Mouse (Mus musculus) midbrain, embryonic 13.5 days (tissue): ENCODE measurements at regions not wholly inside any gene's neighbourhood (a gene's known extent, or its start where the extent isn't known, plus 50 kb on each side); places are given as distances from the start of the nearest gene placed in this dataset.

Source experiments
- ATAC-seq: fragments of 200-750 bp; cut with Nextera tagmentation; 2 replicates; pipeline ENCODE4 v1.8.0; 2017; ENCODE audit warnings: mild to moderate bottlenecking, moderate TSS enrichment, moderate library complexity
- H3K27ac ChIP-seq: fragments of 300-500 bp; sonication (generic); 2 replicates; pipeline ENCODE4 v1.5.1; 2015; ENCODE audit warnings: inconsistent platforms, mild to moderate bottlenecking, moderate library complexity
- H3K27me3 ChIP-seq: fragments of 300-500 bp; sonication (generic); 2 replicates; pipeline ENCODE4 v1.6.1; 2015; ENCODE audit warnings: mild to moderate bottlenecking, inconsistent platforms
- H3K36me3 ChIP-seq: fragments of 300-500 bp; sonication (generic); 2 replicates; pipeline ENCODE4 v1.6.1; 2015; ENCODE audit warnings: mild to moderate bottlenecking, inconsistent platforms
- H3K4me1 ChIP-seq: fragments of 300-500 bp; sonication (generic); replicated peaks from 2 replicates; pipeline ENCODE4 v1.6.1; 2015; ENCODE audit warnings: inconsistent platforms
- H3K4me2 ChIP-seq: fragments of 300-500 bp; sonication (generic); replicated peaks from 2 replicates; pipeline ENCODE4 v1.6.1; 2015; ENCODE audit warnings: moderate library complexity, mild to moderate bottlenecking, inconsistent platforms
- H3K4me3 ChIP-seq: fragments of 300-500 bp; sonication (generic); replicated peaks from 2 replicates; pipeline ENCODE4 v1.5.1; 2015; ENCODE audit warnings: mild to moderate bottlenecking, inconsistent platforms
- H3K9ac ChIP-seq: fragments of 300-500 bp; sonication (generic); replicated peaks from 2 replicates; pipeline ENCODE4 v1.6.1; 2015; ENCODE audit warnings: mild to moderate bottlenecking, inconsistent platforms
- H3K9me3 ChIP-seq: fragments of 300-500 bp; sonication (generic); 2 replicates; pipeline ENCODE4 v1.6.1; 2016; ENCODE audit warnings: mild to moderate bottlenecking, inconsistent platforms
- WGBS: fragments of 180-500 bp; shearing (Covaris S2); methylation state at CpG from one replicate; pipeline ENCODE4 v1.1.7; 2015; 5-methylcytosine and 5-hydroxymethylcytosine counted together

- Histone ChIP-seq H3K9ac (no peak overlapping the region), H3K27me3 (no peaks in the 10 kb centered on the region), H3K36me3 (no peaks in the 10 kb centered on the region), H3K9me3 (no peaks in the 10 kb centered on the region), H3K4me2 (no peak overlapping the region), H3K4me1 (no peaks in the 10 kb centered on the region), H3K27ac (no peak overlapping the region), H3K4me3 (no peak overlapping the region)
- 85% methylated on average over 3 of the region's 3 CpGs for WGBS
- no peak for ATAC-seq
Measured at GRCm38 (mm10) chr1:81897241-81897640, 335.7 kb upstream of the Gm9747 start.

GRCm38 (mm10) chr1:81900843-81901242 is 332.1 kb upstream of the Gm9747 start:
- WGBS, result 75% methylated on average over 7 of the region's 7 CpGs
- H3K9me3 ChIP-seq, result no peaks in the 10 kb centered on the region
- H3K36me3 ChIP-seq, result no peaks in the 10 kb centered on the region
- H3K4me1 ChIP-seq, result no peaks in the 10 kb centered on the region
- H3K4me2 ChIP-seq, result no peak overlapping the region
- no peak overlapping the region for H3K27ac ChIP-seq
- no peak overlapping the region for H3K9ac ChIP-seq
- ATAC-seq, result no peak
- no peaks in the 10 kb centered on the region for H3K27me3 ChIP-seq
- H3K4me3 ChIP-seq, result no peak overlapping the region

GRCm38 (mm10) chr1:81904056-81904455 is 328.9 kb upstream of the Gm9747 start:
- Histone ChIP-seq H3K36me3 (no peaks in the 10 kb centered on the region), H3K27me3 (no peaks in the 10 kb centered on the region), H3K9ac (no peak overlapping the region), H3K4me2 (no peak overlapping the region), H3K4me1 (no peaks in the 10 kb centered on the region), H3K4me3 (no peak overlapping the region), H3K9me3 (no peaks in the 10 kb centered on the region), H3K27ac (no peak overlapping the region)
- WGBS, result 81% methylated on average over 3 of the region's 3 CpGs
- ATAC-seq, result no peak

GRCm38 (mm10) chr1:81912607-81913006 is 320.3 kb upstream of the Gm9747 start:
- Histone ChIP-seq H3K9ac (no peak overlapping the region), H3K9me3 (no peaks in the 10 kb centered on the region), H3K27me3 (no peaks in the 10 kb centered on the region), H3K27ac (no peak overlapping the region), H3K36me3 (no peaks in the 10 kb centered on the region), H3K4me1 (no peaks in the 10 kb centered on the region), H3K4me3 (no peak overlapping the region), H3K4me2 (no peak overlapping the region)
- ATAC-seq, result no peak

- H3K9ac ChIP-seq, result no peak overlapping the region
- no peak overlapping the region for H3K27ac ChIP-seq
- no peaks in the 10 kb centered on the region for H3K9me3 ChIP-seq
- H3K4me3 ChIP-seq, result no peak overlapping the region
- no peaks in the 10 kb centered on the region for H3K4me1 ChIP-seq
- WGBS, result 90% methylated on average over 4 of the region's 4 CpGs
- no peak overlapping the region for H3K4me2 ChIP-seq
- ATAC-seq, result no peak
- H3K36me3 ChIP-seq, result no peaks in the 10 kb centered on the region
- H3K27me3 ChIP-seq, result no peaks in the 10 kb centered on the region
Measured at GRCm38 (mm10) chr1:81913561-81913964, 319.3 kb upstream of the Gm9747 start.

GRCm38 (mm10) chr1:81916840-81917239 is 316.1 kb upstream of the Gm9747 start:
- Histone ChIP-seq H3K27me3 (no peaks in the 10 kb centered on the region), H3K4me3 (no peak overlapping the region), H3K36me3 (no peaks in the 10 kb centered on the region), H3K4me1 (no peaks in the 10 kb centered on the region), H3K4me2 (no peak overlapping the region), H3K9me3 (no peaks in the 10 kb centered on the region), H3K27ac (no peak overlapping the region), H3K9ac (no peak overlapping the region)
- 86% methylated on average over 2 of the region's 2 CpGs for WGBS
- ATAC-seq, result no peak

- Histone ChIP-seq H3K9me3 (no peaks in the 10 kb centered on the region), H3K36me3 (no peaks in the 10 kb centered on the region), H3K4me3 (no peak overlapping the region), H3K4me1 (no peaks in the 10 kb centered on the region), H3K27ac (no peak overlapping the region), H3K4me2 (no peak overlapping the region), H3K27me3 (no peaks in the 10 kb centered on the region), H3K9ac (no peak overlapping the region)
- ATAC-seq, result no peak
- WGBS, result 94% methylated on average over 5 of the region's 5 CpGs
Measured at GRCm38 (mm10) chr1:81927721-81928120, 305.2 kb upstream of the Gm9747 start.

GRCm38 (mm10) chr1:81933064-81933463 is 299.8 kb upstream of the Gm9747 start:
- H3K4me3 ChIP-seq, result no peak overlapping the region
- H3K36me3 ChIP-seq, result no peaks in the 10 kb centered on the region
- no peaks in the 10 kb centered on the region for H3K9me3 ChIP-seq
- no peak overlapping the region for H3K4me2 ChIP-seq
- H3K9ac ChIP-seq, result no peak overlapping the region
- H3K4me1 ChIP-seq, result no peaks in the 10 kb centered on the region
- no peak overlapping the region for H3K27ac ChIP-seq
- H3K27me3 ChIP-seq, result no peaks in the 10 kb centered on the region
- no peak for ATAC-seq

GRCm38 (mm10) chr1:81945236-81945635 is 287.7 kb upstream of the Gm9747 start:
- WGBS, result 64% methylated on average over 5 of the region's 5 CpGs
- Histone ChIP-seq H3K4me3 (no peak overlapping the region), H3K36me3 (no peaks in the 10 kb centered on the region), H3K4me2 (no peak overlapping the region), H3K4me1 (no peaks in the 10 kb centered on the region; the same call in 1 of the 2 replicates), H3K9me3 (no peaks in the 10 kb centered on the region), H3K9ac (no peak overlapping the region), H3K27me3 (no peaks in the 10 kb centered on the region), H3K27ac (no peak overlapping the region)
- no peak for ATAC-seq

- 81% methylated on average over 3 of the region's 3 CpGs for WGBS
- no peaks in the 10 kb centered on the region; the same call in 1 of the 2 replicates for H3K4me1 ChIP-seq
- no peaks in the 10 kb centered on the region for H3K27me3 ChIP-seq
- no peaks in the 10 kb centered on the region for H3K9me3 ChIP-seq
- no peaks in the 10 kb centered on the region for H3K36me3 ChIP-seq
- no peak overlapping the region for H3K4me3 ChIP-seq
- H3K27ac ChIP-seq, result no peak overlapping the region
- no peak overlapping the region for H3K4me2 ChIP-seq
- ATAC-seq, result no peak
- no peak overlapping the region for H3K9ac ChIP-seq
Measured at GRCm38 (mm10) chr1:81950140-81950550, 282.8 kb upstream of the Gm9747 start.

GRCm38 (mm10) chr1:81950853-81951252 is 282.1 kb upstream of the Gm9747 start:
- no peaks in the 10 kb centered on the region for H3K27me3 ChIP-seq

GRCm38 (mm10) chr1:81951493-81952011 is 281.4 kb upstream of the Gm9747 start:
- Histone ChIP-seq H3K4me3 (no peak overlapping the region), H3K36me3 (no peaks in the 10 kb centered on the region), H3K9me3 (no peaks in the 10 kb centered on the region), H3K4me1 (no peaks in the 10 kb centered on the region), H3K27ac (no peak overlapping the region), H3K4me2 (no peak overlapping the region), H3K27me3 (no peaks in the 10 kb centered on the region), H3K9ac (no peak overlapping the region)
- no peak for ATAC-seq
- 91% methylated on average over 4 of the region's 4 CpGs for WGBS

More at GRCm38 (mm10) chr1:81950853-81951252, 282.1 kb upstream of the Gm9747 start:
- ATAC-seq, result no peak
- H3K4me2 ChIP-seq, result no peak overlapping the region
- no peak overlapping the region for H3K27ac ChIP-seq
- no peaks in the 10 kb centered on the region for H3K9me3 ChIP-seq
- WGBS, result 70% methylated on average over 1 of the region's 1 CpGs
- no peak overlapping the region for H3K9ac ChIP-seq
- no peaks in the 10 kb centered on the region for H3K36me3 ChIP-seq
- H3K4me1 ChIP-seq, result no peaks in the 10 kb centered on the region
- no peak overlapping the region for H3K4me3 ChIP-seq

- peak; percentile 50; the same call in 1 of the 2 replicates for ATAC-seq
- Histone ChIP-seq H3K9me3 (no peaks in the 10 kb centered on the region), H3K4me1 (no peaks in the 10 kb centered on the region), H3K27me3 (no peaks in the 10 kb centered on the region), H3K4me2 (no peak overlapping the region), H3K9ac (no peak overlapping the region), H3K36me3 (no peaks in the 10 kb centered on the region), H3K4me3 (no peak overlapping the region), H3K27ac (no peak overlapping the region)
- WGBS, result 65% methylated on average over 3 of the region's 3 CpGs
Measured at GRCm38 (mm10) chr1:81952095-81952494, 280.8 kb upstream of the Gm9747 start.
